Mouse (Mus musculus) MEL (cell line): ENCODE data around the gene Krtcap2.

Source experiments
- CTCF ChIP-seq, 3 experiments: IDR thresholded peaks in 2 of 3; conservative IDR thresholded peaks in 1 of 3; 2 replicates each; pipeline ENCODE4 v1.5.1; 2011 to 2012; ENCODE audit warnings: low read length in 3 of 3, low read depth in 2 of 3, mild to moderate bottlenecking in 2 of 3, improper control_type of control experiment in 1 of 3, inconsistent platforms in 1 of 3, mixed read lengths in 1 of 3, moderate library complexity in 1 of 3; ENCODE audit not compliant: control insufficient read depth in 1 of 3, insufficient read depth in 1 of 3, poor library complexity in 1 of 3, severe bottlenecking in 1 of 3
- HCFC1 ChIP-seq: IDR thresholded peaks from 2 replicates; pipeline ENCODE4 v1.6.1; 2012; ENCODE audit warnings: low read depth, mild to moderate bottlenecking, inconsistent platforms, low read length, improper control_type of control experiment, moderate library complexity
- MAX ChIP-seq: IDR thresholded peaks from 2 replicates; pipeline ENCODE4 v1.6.1; 2011; ENCODE audit warnings: low read length, improper control_type of control experiment
- MAZ ChIP-seq: IDR thresholded peaks from 2 replicates; pipeline ENCODE4 v1.6.1; 2012; ENCODE audit warnings: low read depth, mild to moderate bottlenecking, inconsistent platforms, low read length, improper control_type of control experiment
- MYB ChIP-seq: IDR thresholded peaks from 2 replicates; pipeline ENCODE4 v1.6.1; 2011; ENCODE audit warnings: mild to moderate bottlenecking, low read depth, low read length, improper control_type of control experiment
- POLR2AphosphoS5 ChIP-seq: IDR thresholded peaks from 2 replicates; pipeline ENCODE4 v1.6.1; 2012; ENCODE audit warnings: low read depth, borderline replicate concordance, mild to moderate bottlenecking, inconsistent platforms, low read length, moderate library complexity, mixed read lengths
- ZKSCAN1 ChIP-seq: IDR thresholded peaks from 2 replicates; pipeline ENCODE4 v1.6.1; 2012; ENCODE audit warnings: low read depth, mild to moderate bottlenecking, inconsistent platforms, low read length, improper control_type of control experiment, moderate library complexity

DNA sequence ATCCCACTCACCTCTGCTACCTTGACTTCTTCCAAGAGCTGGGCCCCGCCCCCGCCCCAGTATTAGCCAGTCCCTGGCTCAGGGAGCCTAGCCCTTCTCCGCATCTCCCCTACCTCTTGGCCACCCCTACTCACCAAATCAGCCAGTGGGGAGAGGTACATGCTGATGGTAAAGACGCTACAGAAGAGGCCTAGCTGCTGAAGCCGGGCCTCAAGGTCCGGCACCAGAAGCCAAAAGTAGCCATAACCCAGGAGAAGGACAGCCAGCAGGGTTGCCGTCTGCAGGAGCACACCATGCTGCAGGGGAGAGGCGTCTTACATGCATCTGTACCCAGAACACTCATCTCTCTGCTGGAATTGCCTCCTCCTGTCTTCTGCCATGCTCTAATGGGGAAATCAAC, 23.1 kb downstream of the Krtcap2 start:
- TF ChIP-seq MAX = no peak
- no peak for TF ChIP-seq ZKSCAN1
- TF ChIP-seq CTCF (IDR thresholded peaks at IDR 0.05 in 2 of 3, conservative IDR thresholded peaks at IDR 0.05 in 1 of 3; ENCODE audit: control insufficient read depth in 1 of 3, insufficient read depth in 1 of 3, low read depth in 2 of 3, low read length in 3 of 3, poor library complexity in 1 of 3, severe bottlenecking in 1 of 3) = no peak
- no peak for TF ChIP-seq MAZ
- TF ChIP-seq MYB = no peak
- TF ChIP-seq POLR2AphosphoS5 = no peak
- TF ChIP-seq HCFC1 = no peak
